8 mouse cellular contexts compared by ENCODE assay signal in genomic region chr14:32856681-32857328, GRCm38 (mm10). TPM values are rescaled to one million over a fixed set of nuclear protein-coding genes. Genes with fewer than 3 reads are reported as not detected.
DNase-seq lines count a peak whose midpoint lies in the region; ATAC-seq and TF ChIP-seq lines count a peak whose summit lies in the region.

Gene Vstm4 (plus strand): TSS chr14:32856756.

- TF ChIP-seq EP300 in heart, postnatal 0 days (IDR thresholded peaks at IDR 0.05; ENCODE audit: low read depth), result no peak
- TF ChIP-seq EP300 in liver, postnatal 0 days (IDR thresholded peaks at IDR 0.05; ENCODE audit: low read depth), result no peak

- H3K4me2 ChIP-seq in forebrain, embryonic 14.5 days (ENCODE audit: low read length), result peak within 1 kb of the TSS; percentile 91
- peak within 1 kb of the TSS; percentile 65 for H3K4me2 ChIP-seq in heart, postnatal 0 days (ENCODE audit: low read depth, low read length)
- peak within 1 kb of the TSS; percentile 68 for H3K4me2 ChIP-seq in liver, postnatal 0 days (ENCODE audit: low read depth, low read length)

- WGBS in forebrain, embryonic 14.5 days, result 1% methylated on average over 49 of the region's 68 CpGs
- WGBS in heart, postnatal 0 days, result 1% methylated on average over 58 of the region's 68 CpGs
- whole genome bisulfite sequencing in liver, postnatal 0 days (ENCODE audit: insufficient replicate concordance), result 2% methylated on average over 47 of the region's 68 CpGs

- H3K27ac ChIP-seq in left cerebral cortex, adult 2 months, result peak within 1 kb of the TSS; percentile 75
- H3K27ac ChIP-seq in forebrain, embryonic 14.5 days (ENCODE audit: low read depth, low read length), result no peak within 1 kb of the TSS
- H3K27ac ChIP-seq in heart, postnatal 0 days (ENCODE audit: low read depth), result peak within 1 kb of the TSS; percentile 62
- H3K27ac ChIP-seq in liver, postnatal 0 days (ENCODE audit: low read depth), result 0 out of 2 replicates have a peak within 1 kb of the TSS, but pooled peaks have one; percentile 55

- TF ChIP-seq CTCF in left cerebral cortex, adult 2 months (IDR thresholded peaks at IDR 0.05), result no peak
- no peak for TF ChIP-seq CTCF in heart, postnatal 0 days (IDR thresholded peaks at IDR 0.05; ENCODE audit: low read depth)
- no peak for TF ChIP-seq CTCF in liver, postnatal 0 days (IDR thresholded peaks at IDR 0.05; ENCODE audit: low read depth)

- peak; percentile 81 for ATAC-seq in forebrain, embryonic 14.5 days
- ATAC-seq in heart, postnatal 0 days (ENCODE audit: insufficient read depth, low read depth), result peak; percentile 79
- ATAC-seq in liver, postnatal 0 days, result peak; percentile 62; the same call in 1 of the 2 replicates

- 0 out of 2 replicates have a peak, but pooled peaks cover 7% of the 10 kb centered on the region for H3K27me3 ChIP-seq in forebrain, embryonic 14.5 days (replicated peaks; ENCODE audit: control insufficient read depth, insufficient read depth, low read length)
- no peaks in the 10 kb centered on the region for H3K27me3 ChIP-seq in heart, postnatal 0 days (ENCODE audit: control insufficient read depth, insufficient read depth, low read length)
- H3K27me3 ChIP-seq in liver, postnatal 0 days (ENCODE audit: insufficient read depth, low read length), result peaks cover 14% of the 10 kb centered on the region

- H3K36me3 ChIP-seq in forebrain, embryonic 14.5 days (ENCODE audit: control insufficient read depth, insufficient read depth, low read length), result no peaks in the 10 kb centered on the region
- H3K36me3 ChIP-seq in heart, postnatal 0 days (replicated peaks; ENCODE audit: control insufficient read depth, insufficient read depth, low read length), result no peaks in the 10 kb centered on the region
- no peaks in the 10 kb centered on the region for H3K36me3 ChIP-seq in liver, postnatal 0 days (replicated peaks; ENCODE audit: insufficient read depth, low read length)

- peak within 1 kb of the TSS; percentile 74 for H3K9ac ChIP-seq in forebrain, embryonic 14.5 days (ENCODE audit: low read length)
- peak within 1 kb of the TSS; percentile 71 for H3K9ac ChIP-seq in heart, postnatal 0 days (replicated peaks; ENCODE audit: low read depth, low read length)
- peak within 1 kb of the TSS; percentile 65 for H3K9ac ChIP-seq in liver, postnatal 0 days (replicated peaks)

- intact Hi-C loops in left cerebral cortex, adult 2 months (cut with DNase I), result loop anchor here (2.0 kb wide), 1 partner anchor 104 kb away; no protein-coding TSS in a partner anchor

- DNase-seq in left cerebral cortex, adult 2 months (ENCODE audit: extremely low spot score in 1 of 2, low spot score in 2 of 2), result peak; percentile 49 to 50
- no peak for DNase-seq in left cerebral cortex, adult 9 months (ENCODE audit: low spot score in 2 of 2)
- DNase-seq in forebrain, embryonic 14.5 days (ENCODE audit: low spot score), result peak; percentile 51
- peak; percentile 40 for DNase-seq in heart, postnatal 0 days (ENCODE audit: low spot score)
- peak; percentile 57 to 73 for DNase-seq in kidney, postnatal 25 days
- peak; percentile 47 for DNase-seq in liver, postnatal 0 days
- peak; percentile 65 for DNase-seq in ovary, postnatal 14 days (ENCODE audit: low spot score)
- DNase-seq in c-Kit-positive CD71-positive TER-119-positive erythroid progenitor cells, embryonic 14.5 days (ENCODE audit: low spot score), result no peak

- no peaks in the 10 kb centered on the region for H3K9me3 ChIP-seq in forebrain, embryonic 14.5 days (replicated peaks; ENCODE audit: control insufficient read depth, low read length)
- H3K9me3 ChIP-seq in heart, postnatal 0 days (replicated peaks; ENCODE audit: control insufficient read depth, low read length), result no peaks in the 10 kb centered on the region
- no peaks in the 10 kb centered on the region for H3K9me3 ChIP-seq in liver, postnatal 0 days (ENCODE audit: low read length)

- peak within 1 kb of the TSS; percentile 57 for H3K4me3 ChIP-seq in left cerebral cortex, adult 2 months
- H3K4me3 ChIP-seq in forebrain, embryonic 14.5 days (ENCODE audit: low read depth, low read length), result peak within 1 kb of the TSS; percentile 48
- H3K4me3 ChIP-seq in heart, postnatal 0 days (ENCODE audit: low read depth, low read length), result peak within 1 kb of the TSS; percentile 54
- peak within 1 kb of the TSS; percentile 45 for H3K4me3 ChIP-seq in liver, postnatal 0 days (ENCODE audit: low read depth, low read length)

- no peaks in the 10 kb centered on the region for H3K4me1 ChIP-seq in forebrain, embryonic 14.5 days (ENCODE audit: control insufficient read depth, insufficient read depth, low read length)
- H3K4me1 ChIP-seq in heart, postnatal 0 days (ENCODE audit: control insufficient read depth, insufficient read depth), result peaks cover 31% of the 10 kb centered on the region
- H3K4me1 ChIP-seq in liver, postnatal 0 days (ENCODE audit: insufficient read depth), result 0 out of 2 replicates have a peak, but pooled peaks cover 3% of the 10 kb centered on the region

RNA-seq across cellular contexts. Expression of gene Vstm4, which starts in this region (rescaled TPM):
- 1 to 10 TPM; 3.9 to 4.4 TPM for total RNA-seq in left cerebral cortex, adult 2 months (2021)
- polyA plus RNA-seq in forebrain, embryonic 14.5 days (2014; fragmentation: Nextera tagmentation; extraction: Ambion mirVana), result 6.0 and 9.2 TPM in 2 replicates
- 11.5 and 22.9 TPM in 2 replicates for total RNA-seq in heart, postnatal 0 days (2014; rRNA removed; ENCODE audit: low replicate concordance)
- 21.5 and 22.2 TPM in 2 replicates for polyA plus RNA-seq in heart, postnatal 0 days (2015; fragmentation: Nextera tagmentation; extraction: Ambion mirVana)
- 5.9 and 6.0 TPM in 2 replicates for polyA plus RNA-seq in liver, postnatal 0 days (2015; fragmentation: Nextera tagmentation; extraction: Ambion mirVana)

Comparison
In these comparisons a context has a peak if more than half of its experiments do, and no peak if none do; other contexts are left out.
1. DNase-seq: peak in left cerebral cortex, adult 2 months (2 of 2), forebrain, embryonic 14.5 days (single experiment), heart, postnatal 0 days (single experiment), kidney, postnatal 25 days (2 of 2), liver, postnatal 0 days (single experiment) and ovary, postnatal 14 days (single experiment); none in left cerebral cortex, adult 9 months (0 of 2) and c-Kit-positive CD71-positive TER-119-positive erythroid progenitor cells, embryonic 14.5 days (single experiment).
2. Peak in every context shown above with its lines, with median percentiles within 50 percentile points of each other: H3K4me3 ChIP-seq, ATAC-seq, H3K4me2 ChIP-seq and H3K9ac ChIP-seq.